Mouse (Mus musculus) CH12.LX (cell line): ENCODE results near the gene Epha6. TPM values are rescaled to one million over a fixed set of nuclear protein-coding genes. Genes with fewer than 3 reads are reported as not detected.

Experiments used
- DNase-seq: peaks from one replicate; pipeline ENCODE4 v3.0.0-alpha.2; 2013; ENCODE audit errors: extremely low read depth
- H3K27ac ChIP-seq: 2 replicates; pipeline ENCODE4 v1.5.1; 2012; ENCODE audit warnings: low read depth, mild to moderate bottlenecking, control low read depth, moderate library complexity; ENCODE audit not compliant: insufficient read depth
- H3K27me3 ChIP-seq: replicated peaks from 2 replicates; pipeline ENCODE3; 2012; ENCODE audit warnings: inconsistent platforms
- H3K36me3 ChIP-seq, 2 experiments: replicated peaks in 1 of 2; 2 replicates each; pipeline versions ENCODE3 to v1.6.1; 2012; ENCODE audit warnings: inconsistent platforms in 1 of 2, low read length in 1 of 2, mild to moderate bottlenecking in 1 of 2, mixed read lengths in 1 of 2, moderate library complexity in 1 of 2; ENCODE audit not compliant: control insufficient read depth in 1 of 2, insufficient read depth in 1 of 2
- H3K4me1 ChIP-seq, 2 experiments: 2 replicates each; pipeline ENCODE4 v1.6.1; 2012; ENCODE audit warnings: inconsistent platforms in 1 of 2, moderate library complexity in 1 of 2; ENCODE audit not compliant: insufficient read depth in 2 of 2, control insufficient read depth in 1 of 2
- H3K4me2 ChIP-seq: 2 replicates; pipeline ENCODE4 v1.6.1; 2012; ENCODE audit warnings: low read depth, mild to moderate bottlenecking, control low read depth; ENCODE audit not compliant: poor library complexity, insufficient read depth, severe bottlenecking
- H3K4me3 ChIP-seq, 3 experiments: fragments of 150-350 bp in 1 of 3; sonication (generic) in 1 of 3; replicated peaks in 1 of 3; 2 replicates each; pipeline versions ENCODE3 to v1.5.1; 2011 to 2012; ENCODE audit warnings: low read depth in 2 of 3, low read length in 2 of 3, mild to moderate bottlenecking in 2 of 3, moderate library complexity in 2 of 3, control low read depth in 1 of 3, improper control_type of control experiment in 1 of 3, inconsistent platforms in 1 of 3, mixed read lengths in 1 of 3; ENCODE audit not compliant: poor library complexity in 1 of 3
- H3K79me2 ChIP-seq: replicated peaks from 2 replicates; pipeline ENCODE4 v1.6.1; 2012; ENCODE audit warnings: mild to moderate bottlenecking, moderate library complexity; ENCODE audit not compliant: control insufficient read depth, poor library complexity, insufficient read depth, severe bottlenecking; ENCODE audit errors: extremely low read depth
- H3K9ac ChIP-seq: 2 replicates; pipeline ENCODE4 v1.6.1; 2012; ENCODE audit warnings: low read depth, mild to moderate bottlenecking, control low read depth, moderate library complexity; ENCODE audit not compliant: insufficient read depth
- H3K9me3 ChIP-seq: replicated peaks from 2 replicates; pipeline ENCODE3; 2012; ENCODE audit warnings: low read length, inconsistent platforms, mixed read lengths
- BHLHE40 ChIP-seq: IDR thresholded peaks from 2 replicates; pipeline ENCODE4 v1.6.1; 2011; ENCODE audit warnings: mild to moderate bottlenecking, low read depth, low read length, improper control_type of control experiment
- CHD1 ChIP-seq: IDR thresholded peaks from 2 replicates; pipeline ENCODE4 v1.6.1; 2012; ENCODE audit warnings: low read depth, low read length, improper control_type of control experiment, inconsistent platforms
- CTCF ChIP-seq, 2 experiments: IDR thresholded peaks in 1 of 2; conservative IDR thresholded peaks in 1 of 2; 2 replicates each; pipeline ENCODE4 v1.5.1; 2011 to 2012; ENCODE audit warnings: low read depth in 2 of 2, low read length in 2 of 2, improper control_type of control experiment in 1 of 2, inconsistent platforms in 1 of 2, mild to moderate bottlenecking in 1 of 2, moderate library complexity in 1 of 2
- E2F4 ChIP-seq: IDR thresholded peaks from 2 replicates; pipeline ENCODE4 v1.6.1; 2011; ENCODE audit warnings: low read depth, low read length, improper control_type of control experiment; ENCODE audit not compliant: insufficient replicate concordance
- ELF1 ChIP-seq: IDR thresholded peaks from 2 replicates; pipeline ENCODE4 v1.6.1; 2014; ENCODE audit warnings: low read depth, mild to moderate bottlenecking, inconsistent platforms, low read length, improper control_type of control experiment
- EP300 ChIP-seq: IDR thresholded peaks from 2 replicates; pipeline ENCODE4 v1.6.1; 2011; ENCODE audit warnings: low read length, improper control_type of control experiment
- ETS1 ChIP-seq: conservative IDR thresholded peaks from 2 replicates; pipeline ENCODE4 v1.6.1; 2012; ENCODE audit warnings: low read depth, mild to moderate bottlenecking, inconsistent platforms, low read length, improper control_type of control experiment, moderate library complexity
- HCFC1 ChIP-seq: IDR thresholded peaks from 2 replicates; pipeline ENCODE4 v1.6.1; 2012; ENCODE audit warnings: low read depth, mild to moderate bottlenecking, inconsistent platforms, low read length, improper control_type of control experiment
- IRF4 ChIP-seq: IDR thresholded peaks from 2 replicates; pipeline ENCODE4 v1.6.1; 2014; ENCODE audit warnings: low read depth, mild to moderate bottlenecking, inconsistent platforms, low read length, improper control_type of control experiment
- JUN ChIP-seq: IDR thresholded peaks from 2 replicates; pipeline ENCODE4 v1.6.1; 2011; ENCODE audit warnings: low read depth, mild to moderate bottlenecking, low read length, improper control_type of control experiment, moderate library complexity; ENCODE audit not compliant: insufficient read depth
- KAT2A ChIP-seq: IDR thresholded peaks from 2 replicates; pipeline ENCODE4 v1.6.1; 2012; ENCODE audit warnings: low read length, improper control_type of control experiment, inconsistent platforms; ENCODE audit not compliant: insufficient replicate concordance
- MAFK ChIP-seq: IDR thresholded peaks from 2 replicates; pipeline ENCODE4 v1.6.1; 2011; ENCODE audit warnings: low read length, improper control_type of control experiment; ENCODE audit not compliant: insufficient replicate concordance
- MAX ChIP-seq: IDR thresholded peaks from 2 replicates; pipeline ENCODE4 v1.6.1; 2011; ENCODE audit warnings: low read length, improper control_type of control experiment
- MEF2A ChIP-seq: IDR thresholded peaks from 2 replicates; pipeline ENCODE4 v1.6.1; 2014; ENCODE audit warnings: low read depth, mild to moderate bottlenecking, inconsistent platforms, low read length, improper control_type of control experiment, borderline replicate concordance
- MXI1 ChIP-seq: IDR thresholded peaks from 2 replicates; pipeline ENCODE4 v1.6.1; 2011; ENCODE audit warnings: mild to moderate bottlenecking, low read depth, low read length, improper control_type of control experiment
- MYC ChIP-seq: IDR thresholded peaks from 2 replicates; pipeline ENCODE4 v1.6.1; 2011; ENCODE audit warnings: low read depth, mild to moderate bottlenecking, improper control_type of control experiment, low read length
- NRF1 ChIP-seq: IDR thresholded peaks from 2 replicates; pipeline ENCODE4 v1.6.1; 2014; ENCODE audit warnings: low read depth, mild to moderate bottlenecking, inconsistent platforms, low read length, improper control_type of control experiment, moderate library complexity
- POLR2A ChIP-seq: IDR thresholded peaks from 2 replicates; pipeline ENCODE4 v1.6.1; 2011; ENCODE audit warnings: low read depth, mild to moderate bottlenecking, improper control_type of control experiment, low read length
- POLR2AphosphoS2 ChIP-seq: IDR thresholded peaks from 2 replicates; pipeline ENCODE4 v1.6.1; 2011; ENCODE audit warnings: low read depth, low read length, improper control_type of control experiment
- RAD21 ChIP-seq: IDR thresholded peaks from 2 replicates; pipeline ENCODE4 v1.6.1; 2011; ENCODE audit warnings: low read depth, mild to moderate bottlenecking, low read length, improper control_type of control experiment, moderate library complexity
- SIN3A ChIP-seq: IDR thresholded peaks from 2 replicates; pipeline ENCODE4 v1.6.1; 2012; ENCODE audit warnings: low read length, improper control_type of control experiment, inconsistent platforms
- SMC3 ChIP-seq: IDR thresholded peaks from 2 replicates; pipeline ENCODE4 v1.6.1; 2011; ENCODE audit warnings: low read depth, low read length, improper control_type of control experiment
- TBP ChIP-seq: conservative IDR thresholded peaks from 2 replicates; pipeline ENCODE4 v1.6.1; 2011; ENCODE audit warnings: low read depth, low read length, improper control_type of control experiment
- UBTF ChIP-seq: IDR thresholded peaks from 2 replicates; pipeline ENCODE4 v1.6.1; 2012; ENCODE audit warnings: low read depth, mild to moderate bottlenecking, inconsistent platforms, low read length, improper control_type of control experiment, moderate library complexity
- USF1 ChIP-seq: IDR thresholded peaks from 2 replicates; pipeline ENCODE4 v1.6.1; 2014; ENCODE audit warnings: low read depth, mild to moderate bottlenecking, inconsistent platforms, low read length, improper control_type of control experiment
- USF2 ChIP-seq: conservative IDR thresholded peaks from 2 replicates; pipeline ENCODE4 v1.6.1; 2011; ENCODE audit warnings: low read depth, low read length, improper control_type of control experiment
- ZC3H11A ChIP-seq: IDR thresholded peaks from 2 replicates; pipeline ENCODE4 v1.6.1; 2012; ENCODE audit warnings: low read depth, mild to moderate bottlenecking, inconsistent platforms, low read length, improper control_type of control experiment
- ZMIZ1 ChIP-seq: IDR thresholded peaks from 2 replicates; pipeline ENCODE4 v1.6.1; 2012; ENCODE audit warnings: low read depth, mild to moderate bottlenecking, inconsistent platforms, low read length, improper control_type of control experiment
- ZNF384 ChIP-seq: IDR thresholded peaks from 2 replicates; pipeline ENCODE4 v1.6.1; 2012; ENCODE audit warnings: low read depth, low read length, improper control_type of control experiment, inconsistent platforms
- dilution Hi-C: fragments of 300-500 bp; cut with MboI; formaldehyde crosslinking; loops from 2 replicates; pipeline ENCODE4 v1.14.3; 2020; ENCODE audit warnings: low sequenced_read_pairs; ENCODE audit not compliant: extremely low pct_unique_long_range_greater_than_20kb, extremely low pct_ligation_motif_present
- in situ Hi-C: fragments of 300-500 bp; cut with MboI; formaldehyde crosslinking; loops from 3 replicates; pipeline ENCODE4 v1.14.3; 2019; ENCODE audit warnings: low sequenced_read_pairs, low pct_ligation_motif_present, low pct_unique_long_range_greater_than_20kb, mixed read lengths
- polyA plus RNA-seq: library from polyadenylated mRNA; unstranded; fragments of >175 nt; gene quantifications from 2 replicates; pipeline ENCODE4 v1.2.1, GENCODE M21; 2012; ENCODE audit warnings: low read depth; ENCODE audit not compliant: insufficient read length
- total RNA-seq, 2 experiments: library from RNA; depleted of rRNA; stranded (reverse); fragments of 300-350 nt in 1 of 2; fragments of >200 nt in 1 of 2; gene quantifications; 2 replicates each; pipeline ENCODE4 v1.2.3; 2012 to 2014

Gene Epha6
- total and polyA plus RNA-seq, 3 experiments, result not detected

- H3K36me3 ChIP-seq, result no peaks in the 10 kb centered on the region
- no peak overlapping the region for H3K9ac ChIP-seq
- in situ Hi-C loops, result no loop called here
- no peak overlapping the region for H3K4me2 ChIP-seq
- H3K9me3 ChIP-seq, result no peaks in the 10 kb centered on the region
- dilution Hi-C loops, result no loop called here
- no peaks in the 10 kb centered on the region for H3K79me2 ChIP-seq
- H3K27me3 ChIP-seq, result no peaks in the 10 kb centered on the region
- no peaks in the 10 kb centered on the region for H3K4me1 ChIP-seq
- no peak overlapping the region for H3K4me3 ChIP-seq
- DNase-seq, result peak; percentile 6
- TF ChIP-seq ETS1 (no peak), JUN (no peak), SIN3A (no peak), POLR2AphosphoS2 (no peak)
- H3K27ac ChIP-seq, result no peak overlapping the region
Measured at GRCm38 (mm10) chr16:60028381-60028780, 577.0 kb downstream of the Epha6 start.

GRCm38 (mm10) chr16:60006857-60007568 is 598.3 kb downstream of the Epha6 start:
- dilution Hi-C loops, result no loop called here
- in situ Hi-C loops, result no loop called here

GRCm38 (mm10) chr16:59969816-59970215 is 635.5 kb downstream of the Epha6 start:
- in situ Hi-C loops (no loop called here), dilution Hi-C loops (no loop called here)
- H3K27ac ChIP-seq, result no peak overlapping the region
- TF ChIP-seq MAX, result no peak
- no peak for TF ChIP-seq USF1
- TF ChIP-seq IRF4, result no peak
- no peak for TF ChIP-seq ZNF384
- TF ChIP-seq NRF1, result no peak
- no peak for TF ChIP-seq RAD21
- no peak for TF ChIP-seq MXI1
- no peak for TF ChIP-seq MAFK
- no peak for TF ChIP-seq SMC3
- no peak for TF ChIP-seq JUN
- no peak for TF ChIP-seq CHD1
- TF ChIP-seq USF2, result no peak
- TF ChIP-seq CTCF (conservative IDR thresholded peaks at IDR 0.05 in 1 of 2, IDR thresholded peaks at IDR 0.05 in 1 of 2; ENCODE audit: low read depth in 2 of 2, low read length in 2 of 2), result no peak
- no peak for TF ChIP-seq ZC3H11A
- peaks cover 0 to 9% of the 10 kb centered on the region in 2 experiments; a peak in 2 of 4 replicates for H3K4me1 ChIP-seq
- no peaks in the 10 kb centered on the region for H3K9me3 ChIP-seq
- no peaks in the 10 kb centered on the region for H3K27me3 ChIP-seq
- H3K4me3 ChIP-seq, result no peak overlapping the region
- H3K9ac ChIP-seq, result no peak overlapping the region
- H3K36me3 ChIP-seq, result no peaks in the 10 kb centered on the region
- no peaks in the 10 kb centered on the region for H3K79me2 ChIP-seq
- H3K4me2 ChIP-seq, result no peak overlapping the region
- DNase-seq, result no peak

More at GRCm38 (mm10) chr16:60006857-60007568, 598.3 kb downstream of the Epha6 start:
- H3K27me3 ChIP-seq, result no peaks in the 10 kb centered on the region
- no peaks in the 10 kb centered on the region for H3K9me3 ChIP-seq
- H3K4me3 ChIP-seq, result no peak overlapping the region
- no peaks in the 10 kb centered on the region for H3K79me2 ChIP-seq
- H3K4me1 ChIP-seq, result peaks cover 0 to 9% of the 10 kb centered on the region in 2 experiments; a peak in 2 of 4 replicates
- no peak overlapping the region for H3K4me2 ChIP-seq
- no peak for TF ChIP-seq HCFC1
- TF ChIP-seq ETS1, result no peak
- TF ChIP-seq POLR2A, result no peak
- TF ChIP-seq EP300, result no peak
- no peak for TF ChIP-seq MYC
- no peak for TF ChIP-seq UBTF
- no peak for TF ChIP-seq CTCF (conservative IDR thresholded peaks at IDR 0.05 in 1 of 2, IDR thresholded peaks at IDR 0.05 in 1 of 2; ENCODE audit: low read depth in 2 of 2, low read length in 2 of 2)
- no peak for TF ChIP-seq ZMIZ1
- no peak for TF ChIP-seq E2F4
- TF ChIP-seq MEF2A, result no peak
- TF ChIP-seq ZC3H11A, result no peak
- no peak for TF ChIP-seq KAT2A
- TF ChIP-seq POLR2AphosphoS2, result no peak
- TF ChIP-seq ELF1, result no peak
- TF ChIP-seq BHLHE40, result no peak
- no peak for TF ChIP-seq SIN3A
- TF ChIP-seq USF1, result no peak
- TF ChIP-seq TBP, result no peak
- H3K9ac ChIP-seq, result no peak overlapping the region
- H3K27ac ChIP-seq, result no peak overlapping the region
- no peaks in the 10 kb centered on the region for H3K36me3 ChIP-seq
- no peak for DNase-seq
